Mouse (Mus musculus) left cerebral cortex, adult 18-20 months (tissue): Measurements from ENCODE around the gene Shroom1. TPM values are rescaled to one million over a fixed set of nuclear protein-coding genes. Genes with fewer than 3 reads are reported as not detected.

ENCODE experiments used
- DNase-seq, 2 experiments: peaks; one replicate each; pipeline ENCODE4 v3.0.0; 2021 to 2022; ENCODE audit warnings: low spot score in 2 of 2, mixed read lengths in 1 of 2
- microRNA-seq, 2 experiments: library from miRNA; unstranded; fragments of <30 nt; microRNA quantifications; one replicate each; pipeline ENCODE4 v1.2.0; 2021
- total RNA-seq, 2 experiments: library from RNA; stranded (reverse); gene quantifications; 2 replicates each; pipeline ENCODE4 v1.2.3; 2021

Gene Shroom1
- total RNA-seq, 2 experiments from 2014 or later: 5.4 to 5.6 TPM

GRCm38 (mm10) chr11:53507098-53507805 lies 50.2 kb downstream of the Shroom1 start:
- DNase-seq: no peak

- DNase-seq: no peak
These were observed 51.1 kb downstream of the Shroom1 start for GRCm38 (mm10) chr11:53508152-53508551.

- no peak for DNase-seq
These were observed 51.6 kb downstream of the Shroom1 start for GRCm38 (mm10) chr11:53508591-53508990.

GRCm38 (mm10) chr11:53510351-53510750 lies 53.3 kb downstream of the Shroom1 start:
- no peak for DNase-seq

GRCm38 (mm10) chr11:53516775-53517627 lies 60.0 kb downstream of the Shroom1 start:
- DNase-seq: no peak

Small RNAs within 50 kb of the gene (microRNA-seq; reads per million reads assigned to microRNA genes)
- gene Mir6920: 0 reads per million in 2 experiments

Other genes starting within 250 kb of the Shroom1 start
- 100 to 1,000 TPM; 177 to 179 TPM for gene Hspa4, start 156.7 kb upstream of the Shroom1 start, total RNA-seq
- gene Zcchc10, start 132.5 kb upstream of the Shroom1 start, total RNA-seq: 10 to 100 TPM; 10.5 to 12.8 TPM
- gene Aff4, start 106.4 kb upstream of the Shroom1 start, total RNA-seq: 100 to 1,000 TPM; 199 to 203 TPM
- not detected for gene Leap2, start 34.0 kb upstream of the Shroom1 start, total RNA-seq
- gene Uqcrq, start 26.4 kb upstream of the Shroom1 start, total RNA-seq: 100 to 1,000 TPM; 415 to 443 TPM
- under 1 TPM; 0.73 to 0.79 TPM for gene Gdf9, start 26.2 kb upstream of the Shroom1 start, total RNA-seq
- gene Gm10447, start 95 bp upstream of the Shroom1 start, total RNA-seq: under 1 TPM; 0.14 to 0.26 TPM
- not detected for gene Gm9837, start 13.3 kb downstream of the Shroom1 start, total RNA-seq
- gene Gm9945, start 23.0 kb downstream of the Shroom1 start, total RNA-seq: 1 to 10 TPM; 2.0 to 2.1 TPM
- 10 to 100 TPM; 61.7 to 78.5 TPM for gene Sowaha, start 23.1 kb downstream of the Shroom1 start, total RNA-seq
- 100 to 1,000 TPM; 288 to 309 TPM for gene Sept8, start 62.1 kb downstream of the Shroom1 start, total RNA-seq
- gene Kif3a, start 110.2 kb downstream of the Shroom1 start, total RNA-seq: 100 to 1,000 TPM; 118 to 119 TPM
- not detected for gene Il4, start 161.5 kb downstream of the Shroom1 start, total RNA-seq
- not detected for gene Il13, start 177.5 kb downstream of the Shroom1 start, total RNA-seq